Mouse (Mus musculus) stomach, postnatal 0 days (tissue): Measurements from ENCODE around the gene Acvr1b.

Source experiments
- CTCF ChIP-seq: IDR thresholded peaks from 2 replicates; pipeline ENCODE4 v1.5.1; 2016; ENCODE audit warnings: antibody characterized with exemption, low read depth, mild to moderate bottlenecking, moderate library complexity
- EP300 ChIP-seq: optimal IDR thresholded peaks from 2 replicates; pipeline ENCODE3; 2016; ENCODE audit warnings: antibody characterized with exemption

- TF ChIP-seq CTCF (no peak), EP300 (no peak)
These were observed 29.7 kb upstream of the Acvr1b start for GRCm38 (mm10) chr15:101144176-101144575.
